Mouse (Mus musculus) liver, embryonic 16.5 days (tissue): ENCODE results near the gene Mrpl35. TPM values are rescaled to one million over a fixed set of nuclear protein-coding genes. Genes with fewer than 3 reads are reported as not detected.

Source experiments
- ATAC-seq: fragments of 200-750 bp; cut with Nextera tagmentation; 2 replicates; pipeline ENCODE4 v1.8.0; 2017; ENCODE audit warnings: low read depth, mild to moderate bottlenecking, moderate number of reproducible peaks, moderate library complexity
- H3K27ac ChIP-seq: fragments of 300-500 bp; sonication (generic); 2 replicates; pipeline ENCODE4 v1.5.1; 2014; ENCODE audit warnings: mild to moderate bottlenecking, low read length
- H3K27me3 ChIP-seq: fragments of 300-500 bp; sonication (generic); 2 replicates; pipeline ENCODE4 v1.6.1; 2014; ENCODE audit warnings: low read depth, low read length, mixed read lengths; ENCODE audit not compliant: control insufficient read depth, insufficient read depth
- H3K36me3 ChIP-seq: fragments of 300-500 bp; sonication (generic); 2 replicates; pipeline ENCODE4 v1.6.1; 2014; ENCODE audit warnings: mild to moderate bottlenecking; ENCODE audit not compliant: control insufficient read depth, insufficient read depth
- H3K4me1 ChIP-seq: fragments of 300-500 bp; sonication (generic); 2 replicates; pipeline ENCODE4 v1.6.1; 2014; ENCODE audit warnings: low read depth, low read length, mixed read lengths; ENCODE audit not compliant: control insufficient read depth
- H3K4me2 ChIP-seq: fragments of 300-500 bp; sonication (generic); 2 replicates; pipeline ENCODE4 v1.6.1; 2014; ENCODE audit warnings: low read depth, low read length, mixed read lengths
- H3K4me3 ChIP-seq: fragments of 300-500 bp; sonication (generic); 2 replicates; pipeline ENCODE4 v1.5.1; 2014; ENCODE audit warnings: low read depth, mild to moderate bottlenecking, low read length
- H3K9ac ChIP-seq: fragments of 300-500 bp; sonication (generic); 2 replicates; pipeline ENCODE4 v1.6.1; 2014; ENCODE audit warnings: low read depth, low read length
- H3K9me3 ChIP-seq: fragments of 300-500 bp; sonication (generic); replicated peaks from 2 replicates; pipeline ENCODE4 v1.6.1; 2016; ENCODE audit warnings: low read length; ENCODE audit not compliant: control insufficient read depth
- WGBS: fragments of 180-500 bp; shearing (Covaris S2); extraction: QIAGEN DNeasy Blood & Tissue Kit; methylation state at CpG from one replicate; pipeline ENCODE4 v1.1.7; 2014; ENCODE audit not compliant: insufficient replicate concordance; 5-methylcytosine and 5-hydroxymethylcytosine counted together
- polyA plus RNA-seq: library from polyadenylated mRNA; unstranded; fragments of >200 nt; fragmentation: Nextera tagmentation; extraction: Ambion mirVana; gene quantifications from 2 replicates; pipeline ENCODE4 v1.2.1, GENCODE M21; 2015

Gene Mrpl35
- polyA plus RNA-seq, 1 experiment from 2014 or later: 51.1 TPM

GRCm38 (mm10) chr6:71806713-71807112 lies 20.1 kb downstream of the Mrpl35 start:
- Histone ChIP-seq H3K4me2 (no peak overlapping the region), H3K9ac (no peak overlapping the region), H3K4me1 (peaks cover 16% of the 10 kb centered on the region), H3K9me3 (no peaks in the 10 kb centered on the region), H3K27me3 (no peaks in the 10 kb centered on the region), H3K4me3 (no peak overlapping the region), H3K36me3 (no peaks in the 10 kb centered on the region), H3K27ac (no peak overlapping the region)
- 48% methylated on average over 1 of the region's 1 CpGs for WGBS
- 0 out of 2 replicates have a peak, but pooled peaks have one; percentile 30 for ATAC-seq

GRCm38 (mm10) chr6:71804061-71804829 lies 22.5 kb downstream of the Mrpl35 start:
- H3K4me2 ChIP-seq: no peak overlapping the region; the same call in 1 of the 2 replicates
- H3K36me3 ChIP-seq: no peaks in the 10 kb centered on the region
- H3K4me3 ChIP-seq: no peak overlapping the region
- peaks cover 26% of the 10 kb centered on the region for H3K4me1 ChIP-seq
- ATAC-seq: peak; percentile 59
- no peaks in the 10 kb centered on the region for H3K9me3 ChIP-seq
- WGBS: 10% methylated on average over 12 of the region's 12 CpGs
- H3K27ac ChIP-seq: no peak overlapping the region
- no peak overlapping the region for H3K9ac ChIP-seq
- H3K27me3 ChIP-seq: no peaks in the 10 kb centered on the region

- H3K27ac ChIP-seq: no peak overlapping the region
- H3K4me1 ChIP-seq: peaks cover 26% of the 10 kb centered on the region
- H3K9ac ChIP-seq: no peak overlapping the region
- no peak for ATAC-seq
- H3K9me3 ChIP-seq: no peaks in the 10 kb centered on the region
- no peak overlapping the region for H3K4me2 ChIP-seq
- H3K4me3 ChIP-seq: no peak overlapping the region
- 82% methylated on average over 1 of the region's 1 CpGs for WGBS
- no peaks in the 10 kb centered on the region for H3K36me3 ChIP-seq
- no peaks in the 10 kb centered on the region for H3K27me3 ChIP-seq
Observed at GRCm38 (mm10) chr6:71803609-71804008, 23.2 kb downstream of the Mrpl35 start.

GRCm38 (mm10) chr6:71801714-71802094 lies 25.1 kb downstream of the Mrpl35 start:
- Histone ChIP-seq H3K9ac (0 out of 2 replicates have a peak overlapping the region, but pooled peaks have one; percentile 22), H3K4me1 (peaks cover 26% of the 10 kb centered on the region), H3K27ac (peak overlapping the region; percentile 64), H3K9me3 (no peaks in the 10 kb centered on the region), H3K27me3 (no peaks in the 10 kb centered on the region), H3K36me3 (no peaks in the 10 kb centered on the region), H3K4me2 (peak overlapping the region; percentile 29), H3K4me3 (no peak overlapping the region)
- ATAC-seq: peak; percentile 27
- WGBS: 55% methylated on average over 10 of the region's 10 CpGs

- Histone ChIP-seq H3K27me3 (no peaks in the 10 kb centered on the region), H3K4me2 (peak overlapping the region; percentile 29), H3K9ac (peak overlapping the region; percentile 32), H3K36me3 (no peaks in the 10 kb centered on the region), H3K27ac (peak overlapping the region; percentile 64), H3K9me3 (no peaks in the 10 kb centered on the region), H3K4me1 (peaks cover 26% of the 10 kb centered on the region), H3K4me3 (no peak overlapping the region)
- peak; percentile 90 for ATAC-seq
- 29% methylated on average over 7 of the region's 7 CpGs for WGBS
Observed at GRCm38 (mm10) chr6:71801011-71801713, 25.6 kb downstream of the Mrpl35 start.

- H3K27me3 ChIP-seq: no peaks in the 10 kb centered on the region
- WGBS: 62% methylated on average over 3 of the region's 3 CpGs
- H3K27ac ChIP-seq: no peak overlapping the region
- H3K9me3 ChIP-seq: no peaks in the 10 kb centered on the region
- no peaks in the 10 kb centered on the region for H3K36me3 ChIP-seq
- no peak overlapping the region for H3K9ac ChIP-seq
- H3K4me2 ChIP-seq: no peak overlapping the region
- peaks cover 25% of the 10 kb centered on the region for H3K4me1 ChIP-seq
- ATAC-seq: no peak
- H3K4me3 ChIP-seq: no peak overlapping the region
Observed at GRCm38 (mm10) chr6:71799391-71799790, 27.4 kb downstream of the Mrpl35 start.

- Histone ChIP-seq H3K4me2 (no peak overlapping the region), H3K27ac (no peak overlapping the region), H3K9me3 (no peaks in the 10 kb centered on the region), H3K9ac (no peak overlapping the region), H3K36me3 (no peaks in the 10 kb centered on the region), H3K4me1 (no peaks in the 10 kb centered on the region), H3K4me3 (no peak overlapping the region), H3K27me3 (no peaks in the 10 kb centered on the region)
- 74% methylated on average over 6 of the region's 6 CpGs for WGBS
- no peak for ATAC-seq
Observed at GRCm38 (mm10) chr6:71791771-71792170, 35.0 kb downstream of the Mrpl35 start.

GRCm38 (mm10) chr6:71788348-71788747 lies 38.4 kb downstream of the Mrpl35 start:
- 51% methylated on average over 9 of the region's 9 CpGs for WGBS
- no peak overlapping the region for H3K4me3 ChIP-seq
- H3K9ac ChIP-seq: no peak overlapping the region
- H3K27me3 ChIP-seq: no peaks in the 10 kb centered on the region
- H3K9me3 ChIP-seq: no peaks in the 10 kb centered on the region
- H3K4me2 ChIP-seq: no peak overlapping the region
- no peaks in the 10 kb centered on the region for H3K36me3 ChIP-seq
- H3K27ac ChIP-seq: no peak overlapping the region
- H3K4me1 ChIP-seq: no peaks in the 10 kb centered on the region
- no peak for ATAC-seq

- H3K27me3 ChIP-seq: no peaks in the 10 kb centered on the region
- H3K4me1 ChIP-seq: no peaks in the 10 kb centered on the region
- no peaks in the 10 kb centered on the region for H3K9me3 ChIP-seq
- no peak overlapping the region for H3K4me3 ChIP-seq
- ATAC-seq: no peak
- no peak overlapping the region for H3K27ac ChIP-seq
- no peak overlapping the region for H3K9ac ChIP-seq
- 70% methylated on average over 5 of the region's 5 CpGs for WGBS
- H3K36me3 ChIP-seq: no peaks in the 10 kb centered on the region
- no peak overlapping the region for H3K4me2 ChIP-seq
Observed at GRCm38 (mm10) chr6:71783165-71783564, 43.6 kb downstream of the Mrpl35 start.
